Mouse (Mus musculus): ENCODE data around the gene Hectd2. TPM values are rescaled to one million over a fixed set of nuclear protein-coding genes. Genes with fewer than 3 reads are reported as not detected.

Hectd2 gene
- total and polyA plus RNA-seq, 3 experiments: 0.12 to 2.0 TPM; not detected in 1

- no peaks in the 10 kb centered on the region; a peak in 1 of 4 replicates for H3K36me3 ChIP-seq (ENCODE audit: control insufficient read depth in 1 of 2, insufficient read depth in 2 of 2, low read length in 2 of 2)
- no peak overlapping the region for H3K9ac ChIP-seq (ENCODE audit: control insufficient read depth, low read depth, low read length, poor library complexity, severe bottlenecking)
- H3K4me1 ChIP-seq (ENCODE audit: control insufficient read depth in 1 of 2, insufficient read depth in 2 of 2, low read length in 2 of 2): peaks cover 0 to 3% of the 10 kb centered on the region in 2 experiments; a peak in 1 of 4 replicates
- TF ChIP-seq RCOR1 (IDR thresholded peaks at IDR 0.05; ENCODE audit: low read depth, low read length) (no peak), CHD2 (IDR thresholded peaks at IDR 0.05; ENCODE audit: low read length) (no peak), RAD21 (IDR thresholded peaks at IDR 0.05; ENCODE audit: low read depth, low read length) (no peak), HCFC1 (IDR thresholded peaks at IDR 0.05; ENCODE audit: low read depth, low read length) (no peak), TBP (IDR thresholded peaks at IDR 0.05; ENCODE audit: low read depth, low read length) (no peak), TCF12 (IDR thresholded peaks at IDR 0.05; ENCODE audit: low read depth, low read length) (no peak), MAX (IDR thresholded peaks at IDR 0.05; ENCODE audit: low read length) (no peak), MXI1 (IDR thresholded peaks at IDR 0.05; ENCODE audit: low read depth, low read length) (no peak), MEF2A (IDR thresholded peaks at IDR 0.05; ENCODE audit: extremely low read depth, insufficient replicate concordance, low read depth, low read length, poor library complexity, severe bottlenecking) (no peak), ZC3H11A (IDR thresholded peaks at IDR 0.05; ENCODE audit: low read depth, low read length) (no peak), MYC (IDR thresholded peaks at IDR 0.05; ENCODE audit: low read depth, low read length) (no peak), ZNF384 (IDR thresholded peaks at IDR 0.05; ENCODE audit: low read depth, low read length) (no peak)
- H3K9me3 ChIP-seq (replicated peaks; ENCODE audit: insufficient read depth, low read length): no peaks in the 10 kb centered on the region
- H3K4me3 ChIP-seq (ENCODE audit: control insufficient read depth in 1 of 2, insufficient read depth in 1 of 2, low read depth in 2 of 2, low read length in 2 of 2): no peak overlapping the region
- no peak overlapping the region for H3K27ac ChIP-seq (ENCODE audit: control insufficient read depth, low read depth, low read length)
- no peak for DNase-seq (ENCODE audit: low read depth, low spot score)
- H3K27me3 ChIP-seq (ENCODE audit: control insufficient read depth in 1 of 2, insufficient read depth in 2 of 2, low read length in 2 of 2): peaks cover 0 to 1% of the 10 kb centered on the region in 2 experiments; a peak in 1 of 4 replicates
- H3K79me2 ChIP-seq (ENCODE audit: control insufficient read depth, insufficient read depth, low read length, poor library complexity): no peaks in the 10 kb centered on the region
These were observed 43.1 kb upstream of the Hectd2 start for GRCm38 (mm10) chr19:36511305-36511704.

DNA sequence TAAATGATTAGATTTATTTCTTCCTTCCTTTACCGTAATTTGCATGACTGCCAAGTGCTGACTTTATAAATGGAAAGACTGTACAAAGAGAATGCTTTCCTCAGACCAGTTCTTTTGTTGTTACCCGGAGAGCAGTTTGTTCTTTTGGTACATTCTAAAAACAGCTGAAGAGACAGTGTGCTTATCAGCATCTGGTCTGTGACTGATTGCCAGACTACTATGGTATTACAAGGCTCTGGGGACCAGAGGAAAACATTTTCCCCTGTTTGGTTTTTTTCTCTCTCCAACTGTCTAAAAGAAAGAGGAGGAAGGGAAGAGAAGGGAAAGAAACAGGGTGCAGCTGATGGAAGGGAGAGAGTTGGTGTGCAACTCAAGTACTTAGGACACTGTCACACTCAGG lies 36.0 kb upstream of the Hectd2 start:
- H3K4me3 ChIP-seq (ENCODE audit: control insufficient read depth in 1 of 2, insufficient read depth in 1 of 2, low read depth in 2 of 2, low read length in 2 of 2): no peak overlapping the region
- H3K27me3 ChIP-seq (ENCODE audit: control insufficient read depth in 1 of 2, insufficient read depth in 2 of 2, low read length in 2 of 2): no peaks in the 10 kb centered on the region
- no peaks in the 10 kb centered on the region for H3K36me3 ChIP-seq (ENCODE audit: control insufficient read depth in 1 of 2, insufficient read depth in 2 of 2, low read length in 2 of 2)
- TF ChIP-seq ZMIZ1 (IDR thresholded peaks at IDR 0.05; ENCODE audit: low read depth, low read length) (no peak), BHLHE40 (IDR thresholded peaks at IDR 0.05; ENCODE audit: borderline replicate concordance, low read depth, low read length) (no peak), MXI1 (IDR thresholded peaks at IDR 0.05; ENCODE audit: low read depth, low read length) (no peak), USF1 (IDR thresholded peaks at IDR 0.05; ENCODE audit: low read depth, low read length) (no peak), EP300 (IDR thresholded peaks at IDR 0.05; ENCODE audit: low read depth in 1 of 2, low read length in 2 of 2) (0 out of 4 replicates have a peak, but pooled peaks of 1 of the 2 experiments have one; percentile 12)
- H3K27ac ChIP-seq (ENCODE audit: control insufficient read depth, low read depth, low read length): no peak overlapping the region
- no peaks in the 10 kb centered on the region for H3K4me1 ChIP-seq (ENCODE audit: control insufficient read depth in 1 of 2, insufficient read depth in 2 of 2, low read length in 2 of 2)
- no peaks in the 10 kb centered on the region for H3K9me3 ChIP-seq (replicated peaks; ENCODE audit: insufficient read depth, low read length)
- H3K79me2 ChIP-seq (ENCODE audit: control insufficient read depth, insufficient read depth, low read length, poor library complexity): no peaks in the 10 kb centered on the region
- DNase-seq (ENCODE audit: low read depth, low spot score): no peak
- H3K9ac ChIP-seq (ENCODE audit: control insufficient read depth, low read depth, low read length, poor library complexity, severe bottlenecking): no peak overlapping the region
